Mouse (Mus musculus): ENCODE measurements at regions not wholly inside any gene's neighbourhood (a gene's known extent, or its start where the extent isn't known, plus 50 kb on each side); places are given as distances from the start of the nearest gene placed in this dataset.

DNA sequence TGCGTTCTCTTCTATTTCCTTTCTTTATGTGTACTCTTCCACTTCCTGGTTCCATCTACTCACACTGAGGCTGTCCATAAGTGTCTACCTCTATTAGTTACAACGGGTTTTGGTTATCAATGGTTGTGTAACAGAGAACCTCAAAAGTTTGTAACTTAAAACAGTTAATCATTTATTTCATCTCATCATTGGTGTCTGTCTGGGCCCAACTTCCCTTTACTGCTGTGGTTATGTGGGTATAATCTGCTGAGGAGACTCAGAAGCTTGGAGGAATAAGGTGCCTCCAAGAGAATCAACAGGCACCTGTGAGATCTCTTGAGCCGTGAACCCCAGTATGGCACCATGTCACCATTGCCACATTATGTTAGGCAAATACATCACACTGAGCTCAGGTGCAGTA is 962.2 kb upstream of the Lrrc6 start:
- Histone ChIP-seq H3K79me2 (ENCODE audit: control insufficient read depth, insufficient read depth) (no peaks in the 10 kb centered on the region), H3ac (ENCODE audit: control insufficient read depth, insufficient read length) (no peak overlapping the region), H3K4me3 (no peak overlapping the region), H3K4me2 (ENCODE audit: low read depth) (no peak overlapping the region), H3K27me3 (ENCODE audit: control insufficient read depth, insufficient read depth, insufficient read length) (no peaks in the 10 kb centered on the region), H3K36me3 (ENCODE audit: control insufficient read depth, insufficient read depth) (no peaks in the 10 kb centered on the region)
- TF ChIP-seq REST (IDR thresholded peaks at IDR 0.05; ENCODE audit: insufficient read depth, insufficient read length) (no peak), CEBPB (IDR thresholded peaks at IDR 0.05; ENCODE audit: insufficient read depth, poor library complexity, severe bottlenecking) (no peak)

DNA sequence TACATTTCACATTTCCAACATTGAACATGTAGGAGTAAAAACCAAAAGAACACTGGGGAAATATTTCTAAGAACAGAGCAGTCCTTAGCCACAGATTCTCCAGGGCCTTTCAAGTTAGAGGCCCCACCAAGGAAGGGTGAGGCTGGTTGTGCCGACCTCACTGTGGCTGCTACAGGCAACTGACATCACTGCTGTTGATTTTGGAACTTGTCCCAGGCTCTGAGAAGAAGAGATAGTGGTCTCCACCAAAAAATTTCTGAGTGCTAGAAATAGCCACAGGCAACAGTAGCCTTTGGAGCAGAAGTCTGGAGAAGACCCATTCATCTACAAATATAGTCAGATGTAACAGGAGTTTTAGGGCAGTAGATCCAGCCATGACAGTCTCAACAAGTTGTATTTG is 959.7 kb upstream of the Lrrc6 start:
- H3ac ChIP-seq (ENCODE audit: control insufficient read depth, insufficient read length) = no peak overlapping the region
- no peaks in the 10 kb centered on the region for H3K36me3 ChIP-seq (ENCODE audit: control insufficient read depth, insufficient read depth)
- TF ChIP-seq POLR2AphosphoS2 (IDR thresholded peaks at IDR 0.05; ENCODE audit: insufficient read length, low read depth) = no peak
- no peak for TF ChIP-seq TCF3 (IDR thresholded peaks at IDR 0.05; ENCODE audit: insufficient read length, low read depth)
- TF ChIP-seq MYOD1 (IDR thresholded peaks at IDR 0.05; ENCODE audit: control insufficient read depth in 1 of 3, insufficient read length in 2 of 3, low read depth in 2 of 3) = peak in 1 of 3 experiments; percentile 36
- no peak for TF ChIP-seq MYOG (IDR thresholded peaks at IDR 0.05; ENCODE audit: control insufficient read depth in 1 of 3, insufficient read depth in 1 of 3, insufficient read length in 2 of 3, low read depth in 2 of 3)
- no peak for TF ChIP-seq MAX (IDR thresholded peaks at IDR 0.05; ENCODE audit: low read depth)
- TF ChIP-seq E2F4 (IDR thresholded peaks at IDR 0.05; ENCODE audit: insufficient read depth) = no peak
- no peak for TF ChIP-seq REST (IDR thresholded peaks at IDR 0.05; ENCODE audit: insufficient read depth, insufficient read length)
- no peaks in the 10 kb centered on the region for H3K27me3 ChIP-seq (ENCODE audit: control insufficient read depth, insufficient read depth, insufficient read length)
- H3K4me3 ChIP-seq = no peak overlapping the region
- no peak overlapping the region for H3K4me2 ChIP-seq (ENCODE audit: low read depth)
- H3K79me2 ChIP-seq (ENCODE audit: control insufficient read depth, insufficient read depth) = no peaks in the 10 kb centered on the region

DNA sequence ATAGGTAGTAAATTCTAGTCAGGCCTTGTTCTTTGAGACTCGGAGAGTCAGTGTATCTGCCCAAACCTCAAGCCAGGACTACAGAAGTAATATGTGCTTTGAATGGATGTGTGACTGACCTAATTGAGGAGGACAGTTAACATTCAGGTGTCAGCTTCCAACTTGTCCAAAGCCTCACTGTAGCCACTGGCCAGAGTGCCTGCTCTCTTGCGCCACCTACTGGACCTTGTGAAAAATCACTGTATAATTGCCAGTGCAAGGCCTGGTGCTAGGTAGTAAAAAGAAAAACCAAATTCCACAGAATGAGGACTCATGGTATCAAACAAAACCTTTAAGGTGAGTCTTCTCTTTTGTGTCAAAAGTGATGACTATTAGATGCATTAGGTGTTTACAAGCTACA is 933.6 kb upstream of the Lrrc6 start:
- Histone ChIP-seq H3ac (ENCODE audit: control insufficient read depth, insufficient read length) (no peak overlapping the region), H3K79me2 (ENCODE audit: control insufficient read depth, insufficient read depth) (no peaks in the 10 kb centered on the region), H3K4me2 (ENCODE audit: low read depth) (no peak overlapping the region), H3K27me3 (ENCODE audit: control insufficient read depth, insufficient read depth, insufficient read length) (peaks cover 4% of the 10 kb centered on the region), H3K36me3 (ENCODE audit: control insufficient read depth, insufficient read depth) (no peaks in the 10 kb centered on the region), H3K4me3 (no peak overlapping the region)
- TF ChIP-seq E2F4 (IDR thresholded peaks at IDR 0.05; ENCODE audit: insufficient read depth) = no peak
- no peak for TF ChIP-seq TCF3 (IDR thresholded peaks at IDR 0.05; ENCODE audit: insufficient read length, low read depth)
- TF ChIP-seq POLR2A (IDR thresholded peaks at IDR 0.05; ENCODE audit: insufficient read length, low read depth) = no peak

GRCm38 (mm10) chr15:67423922-67424321 is 923.2 kb upstream of the Lrrc6 start:
- no peak overlapping the region for H3K4me2 ChIP-seq (ENCODE audit: low read depth)
- TF ChIP-seq USF1 (IDR thresholded peaks at IDR 0.05; ENCODE audit: low read depth) (no peak), TCF3 (IDR thresholded peaks at IDR 0.05; ENCODE audit: insufficient read length, low read depth) (no peak), MYOG (IDR thresholded peaks at IDR 0.05; ENCODE audit: control insufficient read depth in 1 of 3, insufficient read depth in 1 of 3, insufficient read length in 2 of 3, low read depth in 2 of 3) (no peak), MAX (IDR thresholded peaks at IDR 0.05; ENCODE audit: low read depth) (no peak), POLR2A (IDR thresholded peaks at IDR 0.05; ENCODE audit: insufficient read length, low read depth) (no peak), REST (IDR thresholded peaks at IDR 0.05; ENCODE audit: insufficient read depth, insufficient read length) (no peak), TCF12 (IDR thresholded peaks at IDR 0.05; ENCODE audit: insufficient read depth, poor library complexity, severe bottlenecking) (no peak), MYOD1 (IDR thresholded peaks at IDR 0.05; ENCODE audit: control insufficient read depth in 1 of 3, insufficient read length in 2 of 3, low read depth in 2 of 3) (no peak), POLR2AphosphoS2 (IDR thresholded peaks at IDR 0.05; ENCODE audit: insufficient read length, low read depth) (no peak), E2F4 (IDR thresholded peaks at IDR 0.05; ENCODE audit: insufficient read depth) (no peak), CEBPB (IDR thresholded peaks at IDR 0.05; ENCODE audit: insufficient read depth, poor library complexity, severe bottlenecking) (no peak), SRF (IDR thresholded peaks at IDR 0.05; ENCODE audit: control insufficient read depth, insufficient read length, low read depth) (no peak)

GRCm38 (mm10) chr15:67422277-67422953 is 921.7 kb upstream of the Lrrc6 start:
- no peak overlapping the region for H3ac ChIP-seq (ENCODE audit: control insufficient read depth, insufficient read length)
- H3K4me2 ChIP-seq (ENCODE audit: low read depth) = no peak overlapping the region
- H3K79me2 ChIP-seq (ENCODE audit: control insufficient read depth, insufficient read depth) = no peaks in the 10 kb centered on the region
- H3K27me3 ChIP-seq (ENCODE audit: control insufficient read depth, insufficient read depth, insufficient read length) = no peaks in the 10 kb centered on the region
- TF ChIP-seq MAX (IDR thresholded peaks at IDR 0.05; ENCODE audit: low read depth) (no peak), TCF12 (IDR thresholded peaks at IDR 0.05; ENCODE audit: insufficient read depth, poor library complexity, severe bottlenecking) (no peak), POLR2A (IDR thresholded peaks at IDR 0.05; ENCODE audit: insufficient read length, low read depth) (no peak), REST (IDR thresholded peaks at IDR 0.05; ENCODE audit: insufficient read depth, insufficient read length) (no peak)
- no peak overlapping the region for H3K4me3 ChIP-seq
- no peaks in the 10 kb centered on the region for H3K36me3 ChIP-seq (ENCODE audit: control insufficient read depth, insufficient read depth)

More at GRCm38 (mm10) chr15:67423922-67424321, 923.2 kb upstream of the Lrrc6 start:
- H3ac ChIP-seq (ENCODE audit: control insufficient read depth, insufficient read length) = no peak overlapping the region
- H3K27me3 ChIP-seq (ENCODE audit: control insufficient read depth, insufficient read depth, insufficient read length) = no peaks in the 10 kb centered on the region
- no peaks in the 10 kb centered on the region for H3K79me2 ChIP-seq (ENCODE audit: control insufficient read depth, insufficient read depth)
- H3K36me3 ChIP-seq (ENCODE audit: control insufficient read depth, insufficient read depth) = no peaks in the 10 kb centered on the region
- no peak overlapping the region for H3K4me3 ChIP-seq

All from myocyte (in vitro differentiated cells).